Mouse (Mus musculus): ENCODE data around the gene Phf21a. TPM values are rescaled to one million over a fixed set of nuclear protein-coding genes. Genes with fewer than 3 reads are reported as not detected.

Gene Phf21a
- polyA plus RNA-seq, 1 experiment from 2014 or later = 46.2 TPM

DNA sequence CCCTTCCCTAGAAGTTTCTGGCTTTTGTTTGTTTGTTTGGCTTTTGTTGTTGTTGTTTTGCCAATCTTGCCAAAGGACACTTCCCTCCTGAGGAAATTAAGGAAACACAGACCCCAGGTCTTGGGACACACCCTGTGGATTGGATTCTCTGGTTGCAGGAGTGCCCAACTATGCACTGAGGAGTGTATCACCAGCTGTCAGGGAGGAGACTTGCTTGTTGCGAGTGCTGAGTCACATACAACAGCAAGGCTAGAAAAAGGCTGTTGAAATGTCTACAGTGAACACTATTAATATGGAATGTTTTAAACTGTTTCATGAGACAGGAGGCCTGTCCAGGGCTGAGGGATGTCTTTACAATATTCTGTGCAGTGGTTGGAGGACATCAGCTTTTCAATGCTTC is 26.0 kb upstream of the Phf21a start:
- 84% methylated on average over 1 of the region's 1 CpGs for WGBS
- Histone ChIP-seq H3K4me3 (ENCODE audit: low read depth, low read length) (no peak overlapping the region), H3K9me3 (ENCODE audit: control insufficient read depth, low read length) (no peaks in the 10 kb centered on the region)

DNA sequence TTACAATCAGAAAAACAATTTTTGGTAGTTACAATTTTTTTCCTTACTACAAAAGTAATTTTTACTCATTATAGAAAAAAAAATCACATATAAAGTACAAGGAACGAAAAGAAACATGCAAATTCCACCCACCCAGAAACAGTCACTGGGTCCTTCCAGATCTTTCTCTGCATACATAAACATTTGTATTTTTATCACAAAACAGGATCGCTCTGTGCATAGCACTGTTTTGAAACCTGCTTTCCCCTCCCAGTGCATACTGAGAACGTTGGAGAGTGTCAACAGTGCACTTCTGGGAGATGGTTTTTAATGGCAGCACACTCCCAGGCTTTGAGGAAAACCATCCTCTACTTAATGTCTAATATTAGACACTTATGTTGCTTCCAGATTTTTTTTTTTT is 25.3 kb upstream of the Phf21a start:
- ATAC-seq (ENCODE audit: low FRiP score) (no peak), DNase-seq (ENCODE audit: low spot score) (no peak)
- Histone ChIP-seq H3K4me3 (ENCODE audit: low read depth, low read length) (no peak overlapping the region), H3K4me1 (replicated peaks; ENCODE audit: control insufficient read depth, insufficient read depth, low read length) (no peaks in the 10 kb centered on the region), H3K9ac (ENCODE audit: low read depth, low read length) (no peak overlapping the region), H3K9me3 (ENCODE audit: control insufficient read depth, low read length) (no peaks in the 10 kb centered on the region), H3K27me3 (ENCODE audit: control insufficient read depth, insufficient read depth, low read length) (no peaks in the 10 kb centered on the region), H3K36me3 (ENCODE audit: control insufficient read depth, insufficient read depth, low read length) (no peaks in the 10 kb centered on the region), H3K27ac (ENCODE audit: low read depth, low read length) (no peak overlapping the region), H3K4me2 (replicated peaks; ENCODE audit: low read depth, low read length) (no peak overlapping the region)
- 81% methylated on average over 3 of the region's 3 CpGs for WGBS

More for the DNA sequence above, 26.0 kb upstream of the Phf21a start:
- Histone ChIP-seq H3K9ac (ENCODE audit: low read depth, low read length) (no peak overlapping the region), H3K36me3 (ENCODE audit: control insufficient read depth, insufficient read depth, low read length) (no peaks in the 10 kb centered on the region), H3K4me1 (replicated peaks; ENCODE audit: control insufficient read depth, insufficient read depth, low read length) (no peaks in the 10 kb centered on the region), H3K27ac (ENCODE audit: low read depth, low read length) (no peak overlapping the region), H3K4me2 (replicated peaks; ENCODE audit: low read depth, low read length) (no peak overlapping the region), H3K27me3 (ENCODE audit: control insufficient read depth, insufficient read depth, low read length) (no peaks in the 10 kb centered on the region)
- no peak for DNase-seq (ENCODE audit: low spot score)
- ATAC-seq (ENCODE audit: low FRiP score) = no peak

DNA sequence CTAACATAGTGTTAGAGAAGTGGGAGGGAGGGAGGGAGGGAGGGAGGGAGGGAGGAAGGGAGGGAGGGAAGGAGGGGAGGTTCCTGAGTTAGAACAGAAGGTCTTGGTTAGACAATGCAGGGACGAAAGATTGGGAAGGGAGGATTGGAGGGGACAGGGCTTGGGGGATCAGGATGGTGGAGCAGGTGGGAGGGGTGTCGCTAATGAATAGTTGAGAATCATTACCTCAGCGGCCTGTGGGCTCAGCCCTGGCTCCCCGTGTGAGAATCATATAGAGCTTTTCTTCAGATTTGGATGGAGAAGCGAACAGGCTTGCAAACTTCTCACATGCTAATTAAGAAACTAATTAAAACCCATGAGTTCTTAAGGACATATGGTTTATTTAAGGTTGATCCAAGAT is 23.3 kb upstream of the Phf21a start:
- DNase-seq (ENCODE audit: low spot score) (no peak), ATAC-seq (ENCODE audit: low FRiP score) (no peak)
- Histone ChIP-seq H3K4me3 (ENCODE audit: low read depth, low read length) (no peak overlapping the region), H3K4me2 (replicated peaks; ENCODE audit: low read depth, low read length) (no peak overlapping the region), H3K9ac (ENCODE audit: low read depth, low read length) (no peak overlapping the region), H3K27me3 (ENCODE audit: control insufficient read depth, insufficient read depth, low read length) (no peaks in the 10 kb centered on the region), H3K36me3 (ENCODE audit: control insufficient read depth, insufficient read depth, low read length) (no peaks in the 10 kb centered on the region), H3K27ac (ENCODE audit: low read depth, low read length) (no peak overlapping the region), H3K4me1 (replicated peaks; ENCODE audit: control insufficient read depth, insufficient read depth, low read length) (no peaks in the 10 kb centered on the region), H3K9me3 (ENCODE audit: control insufficient read depth, low read length) (no peaks in the 10 kb centered on the region)
- WGBS = 76% methylated on average over 5 of the region's 5 CpGs

DNA sequence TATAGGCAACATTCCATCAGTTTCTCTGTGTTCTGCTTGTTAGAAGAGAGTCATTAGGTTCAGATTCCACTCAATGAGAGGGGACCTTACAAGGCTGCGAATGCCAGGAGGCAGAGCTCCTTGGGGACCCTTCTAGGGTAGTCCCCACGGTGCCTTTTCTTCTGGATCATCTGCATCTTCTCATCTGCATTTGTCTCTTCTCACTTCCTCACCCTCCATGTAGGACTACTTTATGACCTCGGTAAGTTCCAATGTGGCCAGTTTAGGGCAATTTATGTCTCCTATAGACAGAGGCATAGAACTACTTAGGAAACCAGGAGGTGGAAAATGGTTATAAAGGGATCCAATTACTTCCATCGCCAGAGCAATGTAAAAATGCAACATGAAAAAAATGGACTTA is 21.8 kb upstream of the Phf21a start:
- Histone ChIP-seq H3K4me1 (replicated peaks; ENCODE audit: control insufficient read depth, insufficient read depth, low read length) (no peaks in the 10 kb centered on the region), H3K4me2 (replicated peaks; ENCODE audit: low read depth, low read length) (no peak overlapping the region), H3K4me3 (ENCODE audit: low read depth, low read length) (no peak overlapping the region), H3K9me3 (ENCODE audit: control insufficient read depth, low read length) (no peaks in the 10 kb centered on the region), H3K27me3 (ENCODE audit: control insufficient read depth, insufficient read depth, low read length) (no peaks in the 10 kb centered on the region), H3K36me3 (ENCODE audit: control insufficient read depth, insufficient read depth, low read length) (no peaks in the 10 kb centered on the region), H3K27ac (ENCODE audit: low read depth, low read length) (no peak overlapping the region), H3K9ac (ENCODE audit: low read depth, low read length) (no peak overlapping the region)
- WGBS = 84% methylated on average over 4 of the region's 4 CpGs
- DNase-seq (ENCODE audit: low spot score) = no peak
- ATAC-seq (ENCODE audit: low FRiP score) = no peak

DNA sequence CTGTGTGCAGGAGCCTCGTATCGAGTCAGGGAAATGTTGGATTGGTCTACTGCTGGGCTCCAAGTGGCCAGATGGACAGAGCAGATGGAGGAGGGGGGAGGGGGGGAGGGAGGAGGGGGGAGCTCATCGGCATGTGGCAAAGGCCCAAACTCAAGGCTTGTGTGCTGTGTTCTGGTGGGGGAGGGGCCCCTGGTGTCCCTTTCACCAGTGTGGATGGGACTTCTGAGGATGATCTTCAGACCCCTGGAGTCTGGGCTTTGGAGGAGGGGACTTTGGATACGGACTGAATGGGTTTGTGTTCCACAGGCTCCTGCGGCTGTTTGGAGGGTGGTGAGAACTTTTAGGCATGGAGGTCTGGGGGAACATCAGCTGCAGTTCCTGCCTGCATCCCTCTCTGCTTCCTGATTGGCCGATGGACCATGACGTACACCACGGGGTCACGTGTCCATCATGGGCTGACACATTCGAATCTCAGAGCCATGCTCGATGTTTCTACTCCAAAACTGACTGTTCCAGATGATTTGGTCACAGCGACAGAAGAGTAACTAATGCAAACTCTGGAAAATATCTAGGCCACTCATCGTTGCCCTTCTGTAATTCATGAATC is 16.7 kb upstream of the Phf21a start:
- 72% methylated on average over 13 of the region's 13 CpGs for WGBS
- Histone ChIP-seq H3K36me3 (ENCODE audit: control insufficient read depth, insufficient read depth, low read length) (no peaks in the 10 kb centered on the region), H3K27me3 (ENCODE audit: control insufficient read depth, insufficient read depth, low read length) (no peaks in the 10 kb centered on the region), H3K4me3 (ENCODE audit: low read depth, low read length) (no peak overlapping the region), H3K4me1 (replicated peaks; ENCODE audit: control insufficient read depth, insufficient read depth, low read length) (no peaks in the 10 kb centered on the region), H3K27ac (ENCODE audit: low read depth, low read length) (no peak overlapping the region), H3K9me3 (ENCODE audit: control insufficient read depth, low read length) (no peaks in the 10 kb centered on the region), H3K4me2 (replicated peaks; ENCODE audit: low read depth, low read length) (no peak overlapping the region), H3K9ac (ENCODE audit: low read depth, low read length) (no peak overlapping the region)
- ATAC-seq (ENCODE audit: low FRiP score) (no peak), DNase-seq (ENCODE audit: low spot score) (no peak)

DNA sequence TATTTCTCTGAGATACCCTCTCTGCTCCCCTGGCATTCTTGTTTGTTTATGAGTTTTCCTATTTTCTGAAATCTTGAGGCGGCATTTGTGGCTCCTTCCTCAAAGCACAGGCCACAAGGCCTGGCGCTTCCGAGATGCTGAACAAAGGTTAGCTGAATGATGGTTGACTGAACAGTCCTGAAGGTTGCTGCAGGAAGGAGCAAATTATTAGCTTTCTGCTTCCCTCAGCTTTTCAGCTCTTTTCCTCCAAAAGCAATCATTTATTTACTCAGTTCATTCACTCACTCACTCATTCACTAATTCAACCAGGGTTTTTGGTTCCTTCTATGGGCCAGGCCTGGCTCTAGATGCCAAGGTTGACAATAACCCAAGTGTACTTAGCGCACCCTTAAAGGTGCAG is 10.7 kb upstream of the Phf21a start:
- no peaks in the 10 kb centered on the region for H3K27me3 ChIP-seq (ENCODE audit: control insufficient read depth, insufficient read depth, low read length)
- H3K27ac ChIP-seq (ENCODE audit: low read depth, low read length) = no peak overlapping the region
- WGBS = 91% methylated on average over 4 of the region's 4 CpGs
- no peaks in the 10 kb centered on the region for H3K9me3 ChIP-seq (ENCODE audit: control insufficient read depth, low read length)
- H3K4me1 ChIP-seq (replicated peaks; ENCODE audit: control insufficient read depth, insufficient read depth, low read length) = no peaks in the 10 kb centered on the region
- H3K4me2 ChIP-seq (replicated peaks; ENCODE audit: low read depth, low read length) = no peak overlapping the region
- no peak overlapping the region for H3K4me3 ChIP-seq (ENCODE audit: low read depth, low read length)
- ATAC-seq (ENCODE audit: low FRiP score) (no peak), DNase-seq (ENCODE audit: low spot score) (no peak)
- no peak overlapping the region for H3K9ac ChIP-seq (ENCODE audit: low read depth, low read length)
- H3K36me3 ChIP-seq (ENCODE audit: control insufficient read depth, insufficient read depth, low read length) = no peaks in the 10 kb centered on the region

DNA sequence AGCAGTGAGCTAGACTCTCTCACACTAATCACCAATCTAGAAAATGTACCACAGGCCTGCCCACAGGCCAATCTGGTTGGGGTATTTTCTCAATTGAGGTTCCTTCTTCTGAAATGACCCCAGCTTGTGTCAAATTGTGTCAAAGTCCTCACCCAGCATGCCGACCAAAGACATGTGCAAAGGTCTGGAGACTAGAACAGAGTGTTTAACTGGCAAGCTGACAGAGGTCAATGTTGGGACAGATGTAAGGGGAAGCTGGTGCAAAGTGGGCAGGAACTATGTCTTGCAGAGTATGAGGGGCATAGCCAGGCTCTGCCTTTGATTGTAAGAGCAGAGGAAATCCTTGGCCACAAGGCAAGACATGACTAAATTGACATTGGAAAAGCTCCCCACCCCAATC is 7.2 kb upstream of the Phf21a start:
- DNase-seq (ENCODE audit: low spot score) (no peak), ATAC-seq (ENCODE audit: low FRiP score) (no peak)
- H3K27ac ChIP-seq (ENCODE audit: low read depth, low read length) = no peak overlapping the region
- no peak overlapping the region for H3K9ac ChIP-seq (ENCODE audit: low read depth, low read length)
- no peak overlapping the region for H3K4me3 ChIP-seq (ENCODE audit: low read depth, low read length)
- H3K36me3 ChIP-seq (ENCODE audit: control insufficient read depth, insufficient read depth, low read length) = no peaks in the 10 kb centered on the region
- WGBS = 81% methylated on average over 1 of the region's 1 CpGs
- H3K4me1 ChIP-seq (replicated peaks; ENCODE audit: control insufficient read depth, insufficient read depth, low read length) = no peaks in the 10 kb centered on the region
- no peak overlapping the region for H3K4me2 ChIP-seq (replicated peaks; ENCODE audit: low read depth, low read length)
- H3K27me3 ChIP-seq (ENCODE audit: control insufficient read depth, insufficient read depth, low read length) = no peaks in the 10 kb centered on the region
- no peaks in the 10 kb centered on the region for H3K9me3 ChIP-seq (ENCODE audit: control insufficient read depth, low read length)

DNA sequence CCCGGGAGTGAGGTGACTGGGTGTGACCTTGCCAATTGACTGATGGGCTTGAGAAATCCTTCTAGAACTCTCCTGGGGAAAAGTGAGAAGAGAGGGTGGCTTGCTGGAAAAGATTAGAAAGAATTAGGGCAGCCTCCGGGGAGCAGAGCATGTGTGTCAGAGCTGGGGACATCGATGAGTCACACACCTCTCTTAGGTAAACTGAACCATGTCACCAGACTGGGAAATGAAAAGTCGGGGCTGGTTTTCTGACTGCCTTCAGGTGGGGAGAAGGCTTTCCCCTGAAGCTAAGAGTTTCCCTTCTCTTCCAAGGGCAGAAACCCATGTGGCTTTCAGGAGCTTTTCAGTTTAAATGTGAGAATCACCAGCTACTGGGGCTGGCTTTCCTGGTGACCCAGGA is 5.9 kb upstream of the Phf21a start:
- Histone ChIP-seq H3K4me1 (replicated peaks; ENCODE audit: control insufficient read depth, insufficient read depth, low read length) (no peaks in the 10 kb centered on the region), H3K36me3 (ENCODE audit: control insufficient read depth, insufficient read depth, low read length) (no peaks in the 10 kb centered on the region), H3K4me2 (replicated peaks; ENCODE audit: low read depth, low read length) (no peak overlapping the region), H3K4me3 (ENCODE audit: low read depth, low read length) (no peak overlapping the region), H3K9ac (ENCODE audit: low read depth, low read length) (no peak overlapping the region), H3K27ac (ENCODE audit: low read depth, low read length) (no peak overlapping the region), H3K27me3 (ENCODE audit: control insufficient read depth, insufficient read depth, low read length) (no peaks in the 10 kb centered on the region), H3K9me3 (ENCODE audit: control insufficient read depth, low read length) (no peaks in the 10 kb centered on the region)
- DNase-seq (ENCODE audit: low spot score) (no peak), ATAC-seq (ENCODE audit: low FRiP score) (no peak)
- 81% methylated on average over 4 of the region's 4 CpGs for WGBS

DNA sequence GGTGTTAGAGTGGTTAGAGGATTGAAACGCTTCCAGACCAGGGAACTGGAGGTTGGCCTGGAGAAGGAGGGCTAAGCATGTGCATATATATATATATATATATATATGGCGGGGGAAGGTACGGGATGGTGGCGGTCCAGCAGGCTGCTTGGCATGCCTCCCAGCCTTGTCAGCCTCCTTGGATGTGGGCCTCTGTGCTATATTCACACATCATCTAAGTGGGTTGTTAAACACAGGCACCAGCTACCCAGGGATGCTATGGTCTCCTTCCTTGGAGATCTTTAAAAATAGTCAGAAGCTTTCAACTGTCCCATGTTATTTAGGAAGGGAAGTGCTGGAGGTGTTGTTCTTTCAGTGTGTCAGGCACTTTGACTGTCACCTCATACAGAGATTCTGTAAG is 3.1 kb upstream of the Phf21a start:
- DNase-seq (ENCODE audit: low spot score) (no peak), ATAC-seq (ENCODE audit: low FRiP score) (no peak)
- no peaks in the 10 kb centered on the region for H3K36me3 ChIP-seq (ENCODE audit: control insufficient read depth, insufficient read depth, low read length)
- H3K27me3 ChIP-seq (ENCODE audit: control insufficient read depth, insufficient read depth, low read length) = no peaks in the 10 kb centered on the region
- no peak overlapping the region for H3K4me2 ChIP-seq (replicated peaks; ENCODE audit: low read depth, low read length)
- H3K4me1 ChIP-seq (replicated peaks; ENCODE audit: control insufficient read depth, insufficient read depth, low read length) = no peaks in the 10 kb centered on the region
- no peaks in the 10 kb centered on the region for H3K9me3 ChIP-seq (ENCODE audit: control insufficient read depth, low read length)
- H3K4me3 ChIP-seq (ENCODE audit: low read depth, low read length) = no peak overlapping the region
- H3K9ac ChIP-seq (ENCODE audit: low read depth, low read length) = no peak overlapping the region
- no peak overlapping the region for H3K27ac ChIP-seq (ENCODE audit: low read depth, low read length)
- WGBS = 94% methylated on average over 4 of the region's 4 CpGs
